Mouse (Mus musculus) small intestine, adult 2 months (tissue): Measurements from ENCODE around the gene Urad. TPM values are rescaled to one million over a fixed set of nuclear protein-coding genes. Genes with fewer than 3 reads are reported as not detected.

ENCODE experiments used
- H3K27ac ChIP-seq: fragments of 200-500 bp; 2 replicates; pipeline ENCODE4 v1.5.1; 2012; ENCODE audit warnings: low read depth, low read length, control low read depth, inconsistent platforms; ENCODE audit not compliant: insufficient read depth
- H3K27me3 ChIP-seq: fragments of 200-500 bp; 2 replicates; pipeline ENCODE4 v1.6.1; 2012; ENCODE audit warnings: mild to moderate bottlenecking, moderate library complexity, low read length, inconsistent platforms; ENCODE audit not compliant: control insufficient read depth, insufficient read depth
- H3K36me3 ChIP-seq: fragments of 200-500 bp; 2 replicates; pipeline ENCODE4 v1.6.1; 2012; ENCODE audit warnings: mild to moderate bottlenecking, low read length, control low read depth, inconsistent platforms; ENCODE audit not compliant: control insufficient read depth, insufficient read depth
- H3K4me1 ChIP-seq: fragments of 200-500 bp; 2 replicates; pipeline ENCODE4 v1.6.1; 2012; ENCODE audit warnings: low read length, inconsistent platforms, mixed read lengths; ENCODE audit not compliant: control insufficient read depth, insufficient read depth, insufficient read length
- H3K4me3 ChIP-seq: fragments of 200-500 bp; 2 replicates; pipeline ENCODE4 v1.5.1; 2012; ENCODE audit warnings: low read depth, mild to moderate bottlenecking, control low read depth, inconsistent platforms, low read length, moderate library complexity
- CTCF ChIP-seq: fragments of 200-500 bp; IDR thresholded peaks from 2 replicates; pipeline ENCODE4 v1.5.1; 2012; ENCODE audit warnings: low read depth, mild to moderate bottlenecking, control low read depth, inconsistent platforms, low read length, moderate library complexity, mixed read lengths; ENCODE audit not compliant: insufficient replicate concordance, insufficient read length; ENCODE audit errors: extremely low read depth
- POLR2A ChIP-seq: fragments of 200-500 bp; IDR thresholded peaks from 2 replicates; pipeline ENCODE4 v1.6.1; 2012; ENCODE audit warnings: low read depth, mild to moderate bottlenecking, control low read depth, inconsistent platforms, low read length, moderate library complexity
- WGBS: fragments of 180-500 bp; shearing (Covaris S2); methylation state at CpG from one replicate; pipeline ENCODE4 v1.1.7; 2018; 5-methylcytosine and 5-hydroxymethylcytosine counted together
- polyA plus RNA-seq: library from polyadenylated mRNA; depleted of rRNA; stranded (reverse); fragments of >200 nt; gene quantifications from 2 replicates; pipeline ENCODE4 v1.2.3, GENCODE M21; 2012; rRNA removed

The Urad gene
- polyA plus RNA-seq, 1 experiment: 4.7 TPM

GRCm38 (mm10) chr5:147272046-147272807, 50.0 kb downstream of the Urad start:
- WGBS: 37% methylated on average over 12 of the region's 12 CpGs
- TF ChIP-seq POLR2A (no peak), CTCF (no peak)
- Histone ChIP-seq H3K4me3 (peak overlapping the region; percentile 30; the same call in 1 of the 2 replicates), H3K36me3 (no peaks in the 10 kb centered on the region), H3K27me3 (peaks cover 68% of the 10 kb centered on the region), H3K4me1 (no peaks in the 10 kb centered on the region; the same call in 1 of the 2 replicates), H3K27ac (no peak overlapping the region)

DNA sequence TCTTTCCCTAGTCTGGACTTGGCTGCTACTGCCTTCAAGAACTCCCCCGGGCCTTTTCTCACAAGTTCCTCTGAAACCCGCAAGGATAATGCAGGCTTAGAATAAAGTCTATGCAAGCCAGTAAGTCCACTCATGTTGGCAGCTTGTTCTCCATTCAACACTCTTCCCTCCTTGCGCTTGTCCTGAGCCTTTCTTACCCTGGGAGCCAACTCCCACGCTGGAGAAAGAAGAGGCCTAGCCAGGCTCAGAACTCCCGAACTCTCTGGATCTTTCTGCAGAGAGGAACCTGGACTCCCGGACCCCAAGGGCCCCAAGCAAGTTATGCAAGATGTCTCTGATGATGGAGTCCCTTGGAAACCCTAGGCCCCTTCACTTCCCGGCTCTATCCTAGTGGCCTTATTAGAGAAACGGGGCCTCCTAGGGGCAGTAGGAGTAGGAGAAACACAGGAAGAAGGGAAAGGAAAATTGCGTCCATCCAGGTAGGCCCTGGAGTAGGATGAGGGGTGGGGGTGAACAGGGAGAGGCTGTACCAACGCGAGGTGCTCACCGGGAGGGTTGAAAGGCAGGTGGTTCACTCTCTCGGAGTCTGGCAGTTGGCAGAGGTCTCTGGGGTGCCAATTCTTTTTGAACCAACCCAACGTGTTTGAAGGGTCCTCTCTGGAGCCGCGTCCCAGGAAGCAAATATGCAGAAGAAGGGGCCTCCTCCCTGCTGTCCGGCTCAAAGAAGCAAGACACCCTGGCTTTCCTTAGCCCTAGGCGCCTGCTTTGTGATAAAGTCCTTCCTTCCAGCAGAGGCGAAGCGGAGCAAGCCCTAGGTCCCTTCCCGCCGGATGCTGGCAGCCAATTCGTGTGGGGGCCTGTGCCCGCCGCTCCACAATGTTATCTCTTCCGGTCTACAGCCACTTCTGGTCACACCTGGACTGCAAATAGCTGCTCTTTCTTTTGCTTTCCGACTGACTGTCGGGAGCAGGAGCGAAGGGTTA, 51.3 kb downstream of the Urad start:
- TF ChIP-seq CTCF (no peak), POLR2A (no peak)
- peak overlapping the region; percentile 3; the same call in 1 of the 2 replicates for H3K27ac ChIP-seq
- H3K4me1 ChIP-seq: no peaks in the 10 kb centered on the region; the same call in 1 of the 2 replicates
- H3K36me3 ChIP-seq: no peaks in the 10 kb centered on the region
- H3K4me3 ChIP-seq: peak overlapping the region; percentile 74
- H3K27me3 ChIP-seq: peaks cover 55% of the 10 kb centered on the region
- WGBS: 27% methylated on average over 29 of the region's 29 CpGs

DNA sequence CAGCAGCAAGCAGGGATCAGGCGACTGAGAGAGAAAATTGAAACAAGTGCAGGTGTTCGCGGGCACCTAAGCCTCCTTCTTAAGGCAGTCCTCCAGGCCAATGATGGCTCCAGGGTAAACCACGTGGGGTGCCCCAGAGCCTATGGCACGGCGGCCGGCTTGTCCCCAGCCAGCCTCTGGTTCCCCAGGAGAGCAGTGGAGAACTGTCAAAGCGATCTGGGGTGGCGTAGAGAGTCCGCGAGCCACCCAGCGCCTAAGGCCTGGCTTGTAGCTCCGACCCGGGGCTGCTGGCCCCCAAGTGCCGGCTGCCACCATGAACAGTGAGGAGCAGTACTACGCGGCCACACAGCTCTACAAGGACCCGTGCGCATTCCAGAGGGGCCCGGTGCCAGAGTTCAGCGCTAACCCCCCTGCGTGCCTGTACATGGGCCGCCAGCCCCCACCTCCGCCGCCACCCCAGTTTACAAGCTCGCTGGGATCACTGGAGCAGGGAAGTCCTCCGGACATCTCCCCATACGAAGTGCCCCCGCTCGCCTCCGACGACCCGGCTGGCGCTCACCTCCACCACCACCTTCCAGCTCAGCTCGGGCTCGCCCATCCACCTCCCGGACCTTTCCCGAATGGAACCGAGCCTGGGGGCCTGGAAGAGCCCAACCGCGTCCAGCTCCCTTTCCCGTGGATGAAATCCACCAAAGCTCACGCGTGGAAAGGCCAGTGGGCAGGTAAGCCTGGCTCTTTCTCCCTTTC, 52.1 kb downstream of the Urad start, which contains the start of gene Pdx1:
TSS of gene Pdx1 (plus strand) at position 34 of the 747 bp plus-strand sequence.
- peak within 1 kb of the TSS; percentile 74 for H3K4me3 ChIP-seq
- WGBS: 4% methylated on average over 44 of the region's 44 CpGs

GRCm38 (mm10) chr5:147269371-147269770, 52.9 kb downstream of the Urad start:
- WGBS: 20% methylated on average over 6 of the region's 6 CpGs
- H3K27me3 ChIP-seq: peaks cover 40% of the 10 kb centered on the region

More for the DNA sequence above, 52.1 kb downstream of the Urad start, which contains the start of gene Pdx1:
- Histone ChIP-seq H3K4me1 (no peaks in the 10 kb centered on the region; the same call in 1 of the 2 replicates), H3K27me3 (peaks cover 48% of the 10 kb centered on the region), H3K27ac (peak within 1 kb of the TSS; percentile 3; the same call in 1 of the 2 replicates), H3K36me3 (no peaks in the 10 kb centered on the region)
- TF ChIP-seq POLR2A: peak; percentile 25; the same call in 1 of the 2 replicates
- no peak for TF ChIP-seq CTCF

DNA sequence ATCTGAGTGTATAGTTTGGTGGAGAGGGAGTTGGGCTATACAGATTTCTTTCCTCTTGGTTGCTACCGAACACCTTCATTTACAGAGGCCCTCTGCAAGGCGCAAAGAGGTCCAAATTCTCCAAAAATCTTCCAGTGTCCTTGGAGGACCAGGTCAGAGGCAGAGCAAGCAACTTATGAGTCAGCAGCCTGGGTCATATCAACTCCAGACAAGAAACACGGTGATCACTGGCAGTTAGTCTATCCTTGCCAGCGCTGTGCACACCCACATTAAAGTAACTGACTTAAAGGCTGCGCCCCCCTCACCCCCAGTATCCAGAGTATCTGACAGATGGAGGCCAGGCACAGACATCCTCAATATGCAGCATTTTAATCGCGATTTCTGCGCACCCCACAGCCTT, 53.5 kb downstream of the Urad start:
- WGBS: 28% methylated on average over 8 of the region's 8 CpGs
- Histone ChIP-seq H3K4me1 (no peaks in the 10 kb centered on the region; the same call in 1 of the 2 replicates), H3K27me3 (peaks cover 36% of the 10 kb centered on the region), H3K4me3 (no peak overlapping the region), H3K36me3 (no peaks in the 10 kb centered on the region), H3K27ac (no peak overlapping the region)
- TF ChIP-seq CTCF: no peak

More at GRCm38 (mm10) chr5:147269371-147269770, 52.9 kb downstream of the Urad start:
- no peaks in the 10 kb centered on the region for H3K36me3 ChIP-seq
- no peaks in the 10 kb centered on the region; the same call in 1 of the 2 replicates for H3K4me1 ChIP-seq
- no peak overlapping the region for H3K27ac ChIP-seq
- no peak overlapping the region for H3K4me3 ChIP-seq
- TF ChIP-seq POLR2A (no peak), CTCF (no peak)

DNA sequence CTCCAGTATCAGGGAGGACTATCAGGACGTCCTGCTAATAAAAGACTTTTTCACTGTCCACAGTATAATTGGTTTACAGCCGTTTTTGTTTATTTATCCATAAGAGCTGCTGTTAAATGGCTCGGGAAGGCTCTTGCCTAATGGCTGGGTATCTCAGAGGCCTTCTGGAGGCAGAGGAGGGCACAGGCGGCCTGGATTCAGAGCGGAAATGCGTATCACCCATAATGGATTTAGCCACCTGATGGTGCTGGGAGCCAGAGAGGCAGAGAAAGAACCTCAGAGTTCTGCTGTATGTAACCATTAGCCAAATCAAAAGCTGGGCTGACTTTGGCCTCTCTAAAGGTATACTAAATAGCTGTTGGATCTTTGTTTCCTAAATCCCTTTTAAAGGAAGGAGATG, 54.8 kb downstream of the Urad start:
- Histone ChIP-seq H3K4me3 (no peak overlapping the region), H3K36me3 (no peaks in the 10 kb centered on the region), H3K27ac (no peak overlapping the region), H3K27me3 (peaks cover 29% of the 10 kb centered on the region), H3K4me1 (no peaks in the 10 kb centered on the region; the same call in 1 of the 2 replicates)
- TF ChIP-seq CTCF (no peak), POLR2A (no peak)
- 12% methylated on average over 6 of the region's 6 CpGs for WGBS

Other genes starting within 250 kb of the Urad start
- 24.6 and 44.9 TPM in 2 replicates for gene Lnx2, start 245.9 kb downstream of the Urad start, polyA plus RNA-seq
- 17.2 and 33.0 TPM in 2 replicates for gene Polr1d, start 245.4 kb downstream of the Urad start, polyA plus RNA-seq
- gene Gsx1, start 133.7 kb downstream of the Urad start, polyA plus RNA-seq: not detected in 2 replicates
- gene Pdx1, start 52.5 kb downstream of the Urad start, polyA plus RNA-seq: 0.32 and 65.5 TPM in 2 replicates
- gene Cdx2, start 15.2 kb downstream of the Urad start, polyA plus RNA-seq: 116 and 344 TPM in 2 replicates
- 0.32 and 0.53 TPM in 2 replicates for gene Flt3, start 78.0 kb upstream of the Urad start, polyA plus RNA-seq
- gene Pan3, start 107.7 kb upstream of the Urad start, polyA plus RNA-seq: 5.3 and 18.1 TPM in 2 replicates